Comparison of ENCODE assay signal across 18 mouse cellular contexts in genomic region chr11:61108911-61109361, GRCm38 (mm10). TPM values are rescaled to one million over a fixed set of nuclear protein-coding genes. Genes with fewer than 3 reads are reported as not detected.
DNase-seq lines count a peak whose midpoint lies in the region.
"Had no signal": no experiment of that assay in that cellular context is flagged by ENCODE, and none has a peak within 500 bp of the region (broad histone marks: within the 10 kb centered on the region; RNA-seq: fewer than 3 reads in every experiment).

No protein-coding gene starts in this region.

- 0 out of 2 replicates have a peak, but pooled peaks cover 3% of the 10 kb centered on the region for H3K4me1 ChIP-seq in heart, embryonic 10.5 days
- H3K4me1 ChIP-seq in limb, embryonic 10.5 days = 0 out of 2 replicates have a peak, but pooled peaks cover 4% of the 10 kb centered on the region
- H3K4me1 ChIP-seq: neural tube, embryonic 12.5 days had no signal

- intact Hi-C loops in heart, postnatal 14 days (cut with DNase I) = loop anchor here (10.0 kb wide), 1 partner anchor 86 kb away; no protein-coding TSS in a partner anchor

- no peak overlapping the region for H3K4me3 ChIP-seq in heart, embryonic 10.5 days
- no peak overlapping the region for H3K4me3 ChIP-seq in limb, embryonic 10.5 days
- H3K4me3 ChIP-seq: forebrain, embryonic 12.5 days; heart, adult 2 months; midbrain, embryonic 15.5 days; neural tube, embryonic 12.5 days; stomach, embryonic 15.5 days had no signal

- H3K27me3 ChIP-seq in heart, embryonic 10.5 days (ENCODE audit: insufficient read depth, poor library complexity, severe bottlenecking) = peaks cover 22% of the 10 kb centered on the region
- H3K27me3 ChIP-seq in limb, embryonic 10.5 days (ENCODE audit: low read depth, poor library complexity, severe bottlenecking) = peaks cover 6% of the 10 kb centered on the region; the same call in 1 of the 2 replicates
- H3K27me3 ChIP-seq: midbrain, embryonic 15.5 days; neural tube, embryonic 12.5 days; stomach, embryonic 15.5 days had no signal

- no peak overlapping the region for H3K27ac ChIP-seq in heart, embryonic 10.5 days
- 0 out of 2 replicates have a peak overlapping the region, but pooled peaks have one; percentile 14 for H3K27ac ChIP-seq in limb, embryonic 10.5 days
- H3K27ac ChIP-seq: forebrain, embryonic 12.5 days; heart, adult 2 months; midbrain, embryonic 15.5 days; neural tube, embryonic 12.5 days; stomach, embryonic 15.5 days had no signal

- no peaks in the 10 kb centered on the region for H3K9me3 ChIP-seq in heart, embryonic 10.5 days
- H3K9me3 ChIP-seq in limb, embryonic 10.5 days (replicated peaks) = no peaks in the 10 kb centered on the region
- H3K9me3 ChIP-seq: forebrain, embryonic 12.5 days; midbrain, embryonic 15.5 days; neural tube, embryonic 12.5 days; stomach, embryonic 15.5 days had no signal

- WGBS in heart, embryonic 10.5 days = 77% methylated on average over 12 of the region's 12 CpGs
- WGBS in limb, embryonic 10.5 days = 87% methylated on average over 12 of the region's 12 CpGs

- H3K36me3 ChIP-seq in heart, embryonic 10.5 days = no peaks in the 10 kb centered on the region
- H3K36me3 ChIP-seq in limb, embryonic 10.5 days = no peaks in the 10 kb centered on the region
- H3K36me3 ChIP-seq: forebrain, embryonic 12.5 days; midbrain, embryonic 15.5 days; neural tube, embryonic 12.5 days; stomach, embryonic 15.5 days had no signal

- peak; percentile 70 for DNase-seq in heart, embryonic 10.5 days (ENCODE audit: low spot score)
- no peak for DNase-seq in heart, postnatal 14 days
- DNase-seq in A20 (ENCODE audit: low read depth, low spot score) = peak; percentile 93
- no peak for DNase-seq in limb, embryonic 10.5 days (ENCODE audit: low spot score)
- DNase-seq in spleen, adult 18-20 months = peak; percentile 55 to 61
- no peak for DNase-seq in MN1 (ENCODE audit: low spot score)
- no peak for DNase-seq in adrenal gland, postnatal 4 days (ENCODE audit: low spot score in 2 of 2)
- DNase-seq in retina, postnatal 1 day = no peak
- DNase-seq: adrenal gland, postnatal 36 days; cerebellum, adult 11 months; heart, postnatal 4 days; kidney, postnatal 14 days; thymus, postnatal 4 days had no signal

RNA-seq across cellular contexts. Expression of gene Tnfrsf13b, which starts 17.6 kb away (rescaled TPM):
- 1.1 and 1.2 TPM in 2 replicates for polyA plus RNA-seq in heart, embryonic 10.5 days (2016; fragmentation: Nextera tagmentation; extraction: Ambion mirVana)
- 1 to 10 TPM in 1 of 2 experiments, under 1 TPM in 1; 0.91 to 1.1 TPM for total RNA-seq in heart, postnatal 14 days (2021)
- polyA plus RNA-seq in limb, embryonic 10.5 days (2016; fragmentation: Nextera tagmentation; extraction: Ambion mirVana) = 0.39 TPM in 2 replicates
- 1 to 10 TPM in 1 of 2 experiments, under 1 TPM in 1; 0.67 to 1.4 TPM for total RNA-seq in adrenal gland, postnatal 4 days (2021)

Comparison
In these comparisons a context has a peak if more than half of its experiments do, and no peak if none do; other contexts are left out.
1. DNase-seq: peak in heart, embryonic 10.5 days (single experiment), A20 (single experiment) and spleen, adult 18-20 months (2 of 2); none in heart, postnatal 14 days (0 of 2), limb, embryonic 10.5 days (single experiment), MN1 (single experiment), adrenal gland, postnatal 4 days (0 of 2) and retina, postnatal 1 day (single experiment).